Mouse (Mus musculus) thymus, postnatal 4 days (tissue): ENCODE data around the gene Agpat3.
A peak's percentile ranks its signal among the peaks of the same experiment; 100 is the strongest.

ENCODE experiments used
- DNase-seq: peaks from one replicate; pipeline ENCODE4 v3.0.0; 2021

Gene Agpat3

DNA sequence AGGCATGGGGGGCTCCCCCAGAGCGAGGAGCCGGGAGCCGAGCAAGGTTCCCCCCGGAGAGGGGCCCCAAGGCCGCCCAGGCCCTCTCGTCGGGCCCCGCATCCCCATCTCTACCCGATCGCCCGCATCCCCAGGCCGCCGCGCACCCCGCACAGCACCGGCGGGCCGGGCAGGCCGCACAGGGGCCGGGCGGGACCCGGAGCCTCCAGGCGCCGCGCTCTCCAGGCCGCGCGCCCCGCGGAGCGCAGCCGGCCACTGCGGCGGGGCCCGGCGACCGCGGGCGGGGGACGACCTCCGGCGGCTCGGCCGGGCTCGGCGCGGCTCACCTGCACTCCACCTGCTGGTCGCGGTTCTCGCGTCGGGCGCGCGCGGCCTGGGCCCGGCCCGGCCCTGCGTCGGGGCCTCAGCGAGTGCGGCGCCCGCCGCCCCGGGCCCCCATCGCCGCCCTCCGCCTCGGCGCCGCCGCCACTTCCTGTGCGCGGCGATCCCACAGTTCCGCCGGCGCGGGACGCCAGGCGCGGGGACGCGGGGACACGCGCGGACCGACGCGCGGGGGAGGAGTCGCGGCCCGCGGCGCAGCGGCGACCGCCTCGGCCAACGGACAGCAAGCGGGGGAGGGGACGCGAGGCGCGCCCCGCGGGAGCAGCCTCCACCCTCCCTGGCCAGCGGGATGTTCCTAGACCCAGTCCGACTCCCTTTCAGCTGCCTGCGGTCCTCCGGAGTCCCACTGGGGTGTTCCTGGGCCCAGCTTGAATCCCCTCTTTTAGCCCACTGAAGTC is at the start of gene Agpat3:
TSS of gene Agpat3 (minus strand) at position 603 of the 779 bp plus-strand sequence.
- DNase-seq = peak; percentile 77

DNA sequence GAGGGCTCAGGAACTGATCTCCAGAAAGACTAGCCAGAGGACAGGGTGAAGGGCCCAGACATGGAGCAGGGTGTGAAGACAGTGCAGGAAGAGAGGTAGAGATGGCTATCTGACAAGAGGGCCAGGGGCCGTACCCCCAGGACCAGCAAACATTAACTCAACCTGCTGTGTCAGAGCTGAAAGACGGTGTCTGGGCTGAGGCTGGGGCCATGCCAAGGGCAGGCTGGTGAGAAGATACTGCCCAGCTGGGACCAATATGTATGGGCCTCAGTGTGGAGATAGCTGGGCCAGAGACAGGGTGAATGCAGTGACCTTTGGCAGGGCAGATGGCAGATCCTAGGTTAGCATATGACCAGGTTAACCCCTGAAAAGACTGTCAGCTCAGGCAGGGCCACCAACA is 48.8 kb upstream of the Agpat3 start:
- no peak for DNase-seq

DNA sequence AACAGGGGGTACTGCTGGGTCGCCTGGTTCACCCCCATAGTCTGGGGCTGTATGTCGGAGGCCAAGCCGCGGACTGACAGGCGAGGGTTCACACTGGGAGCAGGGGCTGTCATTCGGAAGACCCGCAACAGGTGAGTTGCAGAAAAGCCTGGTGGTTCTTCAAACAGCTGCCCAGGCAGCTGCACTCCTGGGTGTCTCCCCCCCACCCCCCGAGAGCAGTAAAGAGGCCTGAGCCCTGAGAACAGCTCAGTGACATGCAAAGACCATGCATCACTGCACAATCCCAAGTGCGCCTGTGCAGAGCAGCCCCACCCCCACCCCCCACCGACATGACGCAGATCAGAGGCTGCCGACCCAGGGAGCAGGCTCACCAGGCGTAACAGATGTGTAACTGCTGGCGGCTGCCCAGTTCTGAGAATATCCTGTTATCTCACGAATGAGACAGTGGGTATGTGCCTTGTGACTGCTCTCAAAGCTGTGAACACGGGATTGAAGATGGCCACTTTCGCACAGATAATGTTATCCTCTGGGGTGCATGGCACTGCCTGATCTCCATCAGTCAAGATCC is 46.9 kb upstream of the Agpat3 start:
- DNase-seq = peak; percentile 68

DNA sequence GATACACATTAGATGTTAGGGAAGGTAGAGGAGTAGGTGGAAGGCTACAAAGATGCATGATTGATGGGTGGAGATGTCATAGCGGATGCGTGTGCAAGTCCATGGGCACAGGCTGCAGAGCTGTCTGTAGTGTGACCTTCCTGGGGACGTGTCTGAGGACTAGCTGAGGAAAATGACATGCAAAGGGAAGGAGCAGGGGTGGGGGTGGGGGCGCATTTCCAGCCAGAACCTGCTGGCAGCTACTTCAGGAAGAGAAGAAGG is 44.3 kb upstream of the Agpat3 start:
- DNase-seq = no peak

DNA sequence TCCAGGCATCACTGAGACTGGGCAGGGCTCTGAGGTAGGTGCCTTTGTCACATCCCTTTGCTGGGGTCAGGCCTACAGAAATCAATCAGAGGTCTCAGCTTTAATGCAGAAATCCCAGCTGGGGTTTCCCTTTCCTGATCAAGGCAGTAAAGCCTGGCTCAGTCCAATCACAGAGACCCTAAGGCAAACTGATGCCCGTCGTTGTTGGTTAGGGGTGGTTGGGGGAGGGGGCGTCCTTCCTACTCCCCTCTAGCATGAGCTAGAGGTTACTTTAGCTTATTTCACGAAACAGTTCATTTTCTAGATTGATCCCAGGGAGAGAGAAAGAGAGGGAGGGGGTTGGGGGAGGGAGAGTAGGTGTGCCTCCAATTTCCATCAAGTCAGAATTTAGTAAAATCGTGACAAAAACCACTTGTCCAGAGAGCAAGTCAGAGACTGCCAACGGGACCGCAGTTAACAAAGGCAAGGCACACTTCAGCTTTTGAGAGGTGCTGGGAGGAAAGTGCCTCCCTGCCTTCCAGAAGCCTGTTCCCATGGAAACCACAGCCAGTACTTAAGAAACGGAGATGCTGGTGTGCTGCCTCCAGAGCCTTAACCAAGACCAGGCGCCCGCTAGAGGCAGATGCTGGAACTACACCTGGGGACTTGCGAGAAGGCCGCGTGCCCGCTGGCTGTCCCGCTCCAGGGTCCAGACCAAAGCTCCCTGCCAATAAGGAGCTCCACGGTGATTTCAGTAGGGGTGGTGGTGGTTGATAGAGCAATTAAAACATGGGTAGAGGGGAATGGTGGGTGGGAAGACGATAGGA is 43.7 kb upstream of the Agpat3 start:
- DNase-seq = peak; percentile 98

DNA sequence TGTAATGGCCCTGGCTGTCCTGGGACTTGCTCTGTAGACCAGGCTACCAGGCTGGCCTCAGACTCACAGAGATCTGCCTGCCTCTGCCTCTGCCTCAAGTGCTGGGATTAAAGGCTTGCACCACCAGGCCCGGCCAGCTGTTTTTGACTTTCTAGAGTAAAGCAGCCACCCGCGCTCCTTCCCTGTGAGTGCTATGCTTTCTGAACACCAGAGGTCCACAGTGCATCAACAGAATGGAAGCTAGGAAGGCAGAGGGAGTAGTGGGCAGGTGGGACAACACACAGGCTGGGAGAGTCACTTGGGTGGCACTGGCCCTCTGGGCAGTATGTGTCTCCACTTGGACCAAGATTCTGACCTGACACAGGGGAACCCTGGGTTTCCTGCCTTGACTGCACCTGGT is 43.1 kb upstream of the Agpat3 start:
- DNase-seq = no peak

DNA sequence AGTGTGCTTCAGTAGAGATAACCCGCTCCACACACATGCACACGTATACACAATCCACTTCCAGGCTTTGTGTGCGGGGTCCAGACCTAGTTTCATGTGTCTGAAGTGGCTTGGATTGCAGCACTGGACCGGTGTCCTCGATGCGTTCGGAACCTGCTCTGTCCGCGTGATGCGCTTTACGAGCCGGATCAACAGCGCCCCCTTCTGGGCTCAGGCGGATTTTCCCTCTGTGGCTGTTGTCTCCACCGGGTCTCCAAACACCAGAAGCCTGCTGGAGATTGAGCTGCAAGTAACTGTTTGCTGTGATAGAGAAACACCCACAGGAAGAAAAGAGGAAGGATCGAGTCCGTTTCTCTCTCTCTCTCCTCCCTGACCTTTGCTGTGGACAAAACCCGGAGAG is 39.8 kb upstream of the Agpat3 start:
- peak; percentile 88 for DNase-seq

DNA sequence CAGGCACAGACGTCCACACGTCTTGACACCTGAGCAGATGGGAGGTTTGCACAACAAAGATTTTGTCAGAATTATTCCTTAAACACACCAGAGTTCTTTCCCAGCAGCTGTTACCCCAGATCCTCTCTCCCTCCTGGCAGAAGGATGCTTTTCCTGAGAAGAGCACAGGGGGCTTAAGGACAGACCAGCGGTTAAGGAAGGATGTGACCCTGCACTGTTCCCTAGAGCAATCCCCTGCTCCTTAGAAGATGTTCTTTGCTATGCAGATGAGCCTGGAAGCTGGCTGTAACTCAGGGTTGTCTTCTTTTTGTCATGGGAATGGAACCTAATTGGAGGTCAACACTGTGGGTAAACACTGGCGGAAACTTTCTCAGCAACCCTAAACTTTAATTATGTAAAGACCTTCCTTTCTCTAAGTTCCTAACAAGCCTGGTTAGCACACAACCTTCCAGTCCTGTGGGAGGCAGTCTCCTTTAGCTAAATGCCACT is 38.7 kb upstream of the Agpat3 start:
- no peak for DNase-seq

DNA sequence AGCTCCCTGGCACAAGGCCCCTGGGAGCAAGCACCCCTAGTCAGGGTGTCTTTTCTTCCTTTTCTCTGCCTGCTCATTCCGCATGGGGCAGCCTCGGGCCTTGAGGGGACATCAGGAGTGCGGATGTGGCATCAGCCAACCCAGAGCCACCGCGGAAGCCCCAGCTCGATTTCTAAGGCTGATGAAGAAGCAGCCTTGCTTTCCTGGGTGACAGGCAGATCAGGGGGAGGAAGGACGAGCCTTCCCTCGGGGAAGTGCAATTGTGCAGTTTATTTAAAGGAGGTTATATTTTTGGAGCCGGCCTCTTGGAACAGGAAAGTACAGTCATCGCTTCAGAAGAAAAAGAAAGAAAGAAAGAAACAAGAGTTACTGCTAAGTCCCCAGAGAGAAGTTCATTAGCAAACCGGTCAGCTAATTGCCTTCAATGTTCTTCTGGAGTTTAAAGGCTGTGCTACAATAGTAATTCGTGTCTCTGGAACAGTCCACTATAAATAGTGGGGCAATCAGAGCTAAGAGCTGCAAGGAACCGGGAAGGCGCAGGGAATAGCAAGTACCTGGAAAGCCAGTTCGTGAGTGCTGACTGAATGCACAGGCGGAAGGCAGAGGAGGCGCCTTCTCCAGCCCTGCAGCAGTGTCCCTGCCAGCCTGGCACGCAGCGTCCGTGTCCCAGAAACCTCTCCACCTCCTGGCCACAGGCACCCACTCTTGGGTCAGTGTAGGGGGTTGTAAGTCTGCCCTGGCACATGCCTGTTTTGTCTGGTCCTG is 36.1 kb upstream of the Agpat3 start:
- DNase-seq = no peak

DNA sequence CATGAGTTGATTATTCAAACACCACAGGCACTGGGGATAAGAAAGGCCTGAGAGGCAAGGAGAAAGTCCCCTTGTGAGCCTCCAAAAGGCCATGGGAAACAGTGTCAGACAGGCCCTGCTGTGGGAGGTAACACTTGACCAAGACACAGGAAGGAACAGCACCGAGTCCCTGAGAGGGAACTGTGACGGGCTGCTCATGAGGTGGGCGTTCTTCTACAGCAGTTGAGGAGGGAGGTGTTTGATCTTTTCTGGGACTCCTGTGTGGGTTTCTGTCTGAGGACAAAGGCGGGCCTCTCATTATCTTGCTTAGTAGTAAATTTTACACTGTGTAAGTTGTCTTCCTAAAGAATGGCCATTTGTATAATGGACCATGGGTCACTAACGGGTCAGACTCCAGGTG is 33.2 kb upstream of the Agpat3 start:
- no peak for DNase-seq

DNA sequence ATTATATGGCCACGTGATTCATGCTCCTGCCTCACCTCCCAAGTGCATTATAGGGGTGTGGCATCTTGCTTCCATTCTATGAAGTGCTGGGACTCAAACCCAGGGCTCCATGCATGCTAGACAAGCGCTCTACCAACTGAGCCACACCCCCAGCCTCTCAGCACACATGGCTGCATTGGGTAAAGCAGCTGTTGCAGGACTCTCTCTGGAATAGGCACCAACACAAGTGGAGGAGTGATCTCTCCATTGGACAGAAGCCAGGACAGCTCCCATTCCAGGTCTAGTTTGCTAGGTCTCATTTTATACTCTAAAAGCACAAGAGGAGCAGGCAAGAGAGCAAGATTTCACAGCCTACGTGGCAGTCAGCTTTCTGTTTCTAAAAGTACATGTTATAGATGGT is 31.3 kb upstream of the Agpat3 start:
- DNase-seq = no peak

DNA sequence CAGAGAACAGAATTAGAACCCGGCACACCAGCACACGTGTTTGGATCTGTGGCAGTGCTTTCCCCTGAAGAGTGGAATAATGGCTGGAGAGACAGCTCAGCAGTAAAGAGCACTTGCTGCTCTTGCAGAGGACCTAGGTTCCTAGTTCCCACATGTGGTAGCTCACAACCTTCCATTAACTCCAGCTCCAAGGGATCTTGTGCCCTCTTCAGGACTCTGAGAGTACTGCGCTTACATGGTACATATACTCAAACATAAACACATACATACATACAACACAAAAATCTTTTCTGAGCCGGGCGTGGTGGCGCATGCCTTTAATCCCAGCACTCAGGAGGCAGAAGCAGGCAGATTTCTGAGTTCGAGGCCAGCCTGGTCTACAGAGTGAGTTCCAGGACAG is 26.2 kb upstream of the Agpat3 start:
- no peak for DNase-seq

DNA sequence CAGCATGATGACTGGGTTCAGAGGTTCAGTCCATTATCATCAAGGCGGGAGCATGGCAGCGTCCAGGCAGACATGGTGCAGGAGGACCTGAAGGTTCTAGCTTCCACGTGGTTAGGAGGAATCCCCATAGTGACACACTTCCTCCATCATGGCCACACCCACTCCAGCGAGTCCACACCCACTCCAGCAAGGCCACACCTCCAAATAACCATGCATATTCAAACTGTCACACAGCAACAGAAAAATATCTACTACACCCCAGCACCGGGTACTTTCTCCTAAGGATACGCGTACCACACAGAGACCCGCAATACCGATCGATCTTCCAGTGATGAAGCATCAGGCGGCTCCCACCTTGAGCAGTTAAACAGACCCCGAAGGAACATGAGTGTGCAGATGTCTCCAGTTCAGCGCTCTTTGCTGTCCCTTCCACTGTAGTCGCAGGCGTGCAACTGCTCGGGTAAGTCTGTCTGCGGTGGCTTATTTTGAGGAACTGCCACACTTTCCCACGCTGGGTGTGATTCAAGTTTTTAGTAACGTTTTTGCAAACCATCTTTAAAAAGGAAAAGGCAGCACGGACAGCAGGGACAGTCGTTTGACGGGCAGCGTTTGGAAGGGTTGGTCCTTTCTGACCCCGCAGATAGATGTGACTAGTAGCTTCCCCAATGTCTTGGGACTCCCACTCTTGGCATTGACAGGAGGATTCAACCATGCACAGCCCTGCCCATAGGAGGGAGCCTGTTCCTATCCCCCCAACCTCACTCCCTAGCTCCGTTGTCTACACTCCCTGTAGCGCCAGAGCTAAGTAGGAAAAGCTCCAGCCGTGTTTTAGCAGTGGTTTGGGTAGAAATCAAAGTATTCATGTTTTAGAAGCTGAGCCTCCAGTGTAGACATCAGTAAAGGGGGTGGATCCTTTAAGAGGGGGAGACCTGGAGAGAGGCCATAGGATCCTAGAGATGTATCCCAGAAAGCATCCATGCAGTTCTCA is 20.7 kb upstream of the Agpat3 start:
- peak; percentile 65 for DNase-seq

DNA sequence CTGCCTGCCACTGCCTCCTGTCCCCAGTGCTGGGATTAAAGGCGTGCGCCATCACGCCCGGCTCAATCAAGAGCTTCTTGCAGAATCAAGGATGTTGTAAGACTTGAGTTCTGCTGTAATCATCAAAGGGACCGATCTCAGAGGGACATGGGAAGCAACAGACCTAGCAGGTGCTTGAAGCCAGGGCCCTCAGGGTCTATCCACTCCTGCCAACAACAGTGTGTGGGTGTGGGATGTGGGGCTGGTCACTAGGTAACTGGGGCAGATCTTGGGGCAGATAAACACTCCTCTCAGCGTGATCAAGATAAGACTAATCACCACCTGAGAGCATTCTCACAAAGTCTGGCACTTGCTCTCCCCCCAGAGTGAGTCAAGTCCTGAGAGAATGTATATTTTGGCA is 19.5 kb upstream of the Agpat3 start:
- no peak for DNase-seq

DNA sequence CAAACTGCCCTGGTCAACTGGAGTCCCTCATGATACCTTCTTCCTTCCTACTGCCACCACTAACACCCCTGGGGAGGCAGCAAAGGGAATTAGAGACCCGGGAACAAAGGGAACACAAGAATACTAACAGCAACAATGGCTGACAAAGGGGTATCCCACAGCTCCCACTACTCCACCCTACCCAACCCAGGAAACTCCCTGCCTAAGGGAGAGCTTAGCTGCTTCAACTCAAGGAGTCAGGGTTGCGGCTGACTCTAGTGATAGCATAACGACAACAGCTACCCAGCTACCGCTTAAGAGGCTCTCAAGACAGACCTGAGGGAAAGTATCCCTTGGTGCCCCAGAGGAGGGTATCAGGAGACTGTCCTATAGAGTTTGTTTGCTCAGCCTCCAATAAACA is 15.3 kb upstream of the Agpat3 start:
- DNase-seq = no peak

DNA sequence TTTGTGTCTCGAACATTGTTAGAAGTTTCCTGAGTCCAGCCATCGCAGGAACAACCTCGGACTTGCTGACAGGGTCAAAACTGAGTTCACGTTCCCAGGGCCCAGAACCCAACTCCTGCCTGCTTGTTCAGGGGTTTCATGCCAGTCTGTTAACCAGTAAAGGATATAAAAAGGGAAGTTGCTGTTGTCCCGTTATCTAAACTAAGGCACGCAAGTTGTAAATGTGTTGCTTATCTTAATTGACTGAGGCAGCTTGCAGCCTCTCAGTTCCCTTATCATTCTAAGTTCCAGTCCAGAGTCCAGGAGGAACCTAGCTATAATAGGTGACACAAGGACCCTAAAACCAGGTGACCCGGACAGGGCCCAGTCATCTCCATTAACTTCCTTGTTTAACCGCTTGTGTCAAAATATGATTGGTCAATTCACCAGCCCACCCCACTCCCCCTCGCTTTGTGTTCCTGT is 14.6 kb upstream of the Agpat3 start:
- no peak for DNase-seq

DNA sequence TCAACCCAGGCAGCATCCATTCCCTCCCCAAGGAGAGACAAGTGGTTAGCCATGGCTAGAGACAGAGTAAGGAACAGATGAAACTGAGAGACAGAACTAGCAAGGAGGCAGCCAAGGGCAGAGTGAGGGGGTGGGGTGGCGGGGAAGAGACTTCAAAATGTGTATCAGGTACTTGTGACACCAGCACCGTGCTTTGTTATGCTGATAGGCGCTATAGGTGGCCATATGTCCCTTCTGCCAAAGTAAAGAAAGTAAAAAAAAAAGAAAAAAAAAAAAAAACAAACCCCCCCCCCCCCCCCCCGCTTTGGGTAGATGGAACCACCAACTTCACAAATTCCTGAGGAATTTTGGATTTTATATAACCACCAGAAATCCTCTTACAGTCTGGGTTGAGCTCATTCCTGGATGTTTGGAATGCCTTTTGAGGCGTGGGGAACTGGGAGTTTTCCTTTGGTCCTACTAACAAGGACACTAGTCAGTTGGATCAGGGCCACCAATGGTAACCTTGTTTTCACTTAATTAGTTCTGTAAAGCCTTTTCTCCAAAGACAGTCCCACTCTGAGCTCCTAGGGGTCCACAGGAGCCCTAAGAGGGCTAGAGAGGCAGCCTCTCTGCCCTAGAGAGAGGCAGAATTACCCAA is 14.0 kb upstream of the Agpat3 start:
- DNase-seq = no peak

DNA sequence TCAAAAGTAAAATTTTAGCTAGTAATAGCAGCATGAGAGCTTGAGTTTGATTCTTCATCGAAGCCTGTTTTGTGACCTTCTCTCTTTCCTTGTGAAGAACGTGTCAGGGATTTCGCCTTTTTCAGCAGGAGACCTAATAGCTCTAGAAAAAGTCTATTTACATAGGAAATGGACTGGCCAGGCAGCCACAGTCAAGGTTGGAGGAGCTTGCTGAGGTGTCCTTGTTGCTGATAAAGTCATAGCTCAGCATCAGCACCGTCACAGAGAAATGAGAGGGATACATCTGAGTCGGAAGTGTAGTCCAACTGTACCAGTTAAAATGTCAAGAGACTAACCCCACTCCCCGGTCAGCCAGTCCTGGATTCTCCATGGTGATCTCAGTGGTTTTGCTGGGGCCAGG is 13.3 kb upstream of the Agpat3 start:
- no peak for DNase-seq

DNA sequence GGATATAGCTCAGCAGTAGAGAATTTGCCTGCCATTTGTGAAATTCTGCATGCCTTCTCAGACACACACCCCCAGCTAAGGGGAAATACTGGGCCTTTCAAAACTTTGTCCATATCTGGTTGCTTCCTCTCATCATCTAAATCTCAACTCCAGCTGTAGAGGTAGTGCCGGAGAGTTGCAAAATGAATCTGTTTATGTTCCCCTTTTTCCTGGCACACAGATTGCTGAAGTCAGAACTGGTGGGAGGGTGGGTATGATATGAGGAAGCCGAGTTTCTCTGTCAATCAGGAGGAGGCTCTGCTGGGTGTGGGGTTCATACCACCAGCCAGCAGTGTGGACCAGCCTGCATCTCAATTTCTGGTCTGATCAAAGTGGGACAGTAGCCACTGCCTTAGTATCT is 11.8 kb upstream of the Agpat3 start:
- no peak for DNase-seq

DNA sequence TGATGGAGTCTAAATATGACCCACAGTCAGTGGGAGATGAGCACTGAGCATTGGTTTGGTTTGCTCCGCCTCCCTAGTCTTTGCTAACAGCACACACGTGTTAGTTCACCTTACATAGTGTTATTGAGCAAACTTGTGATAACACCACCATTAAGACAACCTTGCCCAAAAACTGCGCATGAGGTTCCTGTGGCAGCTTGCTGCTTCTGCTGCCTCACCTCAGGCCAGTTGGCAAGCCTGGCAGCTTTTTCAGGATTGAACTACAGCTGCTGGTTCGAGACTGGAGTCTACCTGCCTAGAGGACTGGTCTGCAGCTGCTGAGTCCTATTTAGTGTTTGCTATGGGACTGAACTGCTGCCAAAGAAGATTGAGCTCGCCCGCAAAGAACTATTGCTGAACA is 11.1 kb upstream of the Agpat3 start:
- DNase-seq = no peak

DNA sequence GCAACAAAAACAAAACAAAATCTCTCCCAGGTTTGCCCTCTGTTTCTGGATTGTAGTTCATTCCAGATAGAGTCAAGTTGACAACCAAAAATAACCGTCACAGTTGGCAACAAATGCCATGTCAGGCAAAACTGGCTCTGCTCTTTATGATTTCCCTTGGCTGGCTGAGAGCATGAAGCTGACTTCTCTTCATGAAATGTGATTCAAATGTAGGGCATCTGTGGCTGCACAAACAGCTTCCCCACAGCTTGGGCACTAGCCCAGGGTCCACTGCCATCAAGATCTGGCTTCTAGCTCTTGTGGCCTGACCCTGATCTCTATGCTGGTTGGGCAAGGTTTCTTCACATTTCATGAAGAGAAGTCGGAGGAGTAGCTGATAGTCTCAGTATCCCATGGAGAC is 9.7 kb upstream of the Agpat3 start:
- no peak for DNase-seq

DNA sequence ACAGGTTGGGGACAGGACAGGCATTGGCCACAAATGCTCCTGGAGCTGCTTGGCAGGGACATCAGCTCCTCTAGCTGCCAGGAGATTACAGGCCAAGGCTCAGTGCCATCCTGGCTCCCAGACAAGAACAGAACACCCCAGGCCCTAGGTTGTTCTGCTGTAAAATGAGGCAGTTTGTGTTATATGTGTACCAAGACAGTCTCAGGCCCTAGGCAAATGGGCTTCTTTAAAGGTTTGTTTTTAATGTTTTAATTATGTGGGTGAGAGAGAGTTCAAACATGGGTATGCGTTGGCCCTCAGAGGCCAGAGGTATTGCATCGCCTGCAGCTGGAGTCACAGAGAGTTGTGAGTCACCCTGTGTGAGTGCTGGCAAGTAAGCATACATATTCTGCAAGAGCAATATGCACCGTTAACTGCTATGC is 8.0 kb upstream of the Agpat3 start:
- DNase-seq = no peak
